ENCODE assay signal across 9 mouse cellular contexts in the genomic region with DNA sequence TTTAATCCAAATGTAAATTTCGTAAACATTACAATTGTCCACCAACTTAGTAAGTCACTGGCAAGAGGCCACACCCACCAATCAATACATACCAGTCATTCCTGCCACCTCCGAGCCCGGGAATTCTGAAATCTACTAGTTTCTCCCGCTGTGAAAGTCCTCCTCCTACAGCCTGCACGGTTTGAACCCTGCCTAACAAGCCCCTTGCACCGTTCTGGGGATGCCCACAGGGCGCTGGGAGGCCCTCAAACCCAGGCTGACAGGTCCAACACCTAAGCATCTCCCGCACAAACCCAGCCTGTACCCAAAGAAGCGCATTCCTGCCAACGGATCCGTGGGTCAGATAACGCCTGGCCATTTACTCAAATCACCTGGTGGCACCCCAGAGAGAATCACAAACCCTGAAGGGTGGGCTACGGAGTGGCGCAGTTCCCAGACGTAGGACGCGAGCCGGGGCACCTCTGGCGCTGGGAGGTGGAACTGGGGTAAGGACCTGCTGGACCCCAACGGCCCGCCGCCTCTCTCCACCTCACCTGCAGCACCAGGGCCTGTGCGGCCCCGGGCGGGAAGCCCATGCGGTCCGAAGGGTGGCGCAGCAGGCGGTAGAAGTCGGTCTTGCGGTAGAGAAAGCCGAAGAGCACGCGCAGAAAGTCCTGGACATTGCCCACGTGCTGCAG. TPM values are rescaled to one million over a fixed set of nuclear protein-coding genes. Genes with fewer than 3 reads are reported as not detected.
A peak's percentile ranks its signal among the peaks of the same experiment; 100 is the strongest.
DNase-seq lines count a peak whose midpoint lies in the region; ATAC-seq and TF ChIP-seq lines count a peak whose summit lies in the region.
"Had no signal": no experiment of that assay in that cellular context is flagged by ENCODE, and none has a peak within 500 bp of the region (broad histone marks: within the 10 kb centered on the region; RNA-seq: fewer than 3 reads in every experiment).

Gene A730071L15Rik (plus strand): TSS at position 620 of the 677 bp plus-strand sequence.

- no peaks in the 10 kb centered on the region for H3K27me3 ChIP-seq in heart, embryonic 12.5 days (replicated peaks)
- no peaks in the 10 kb centered on the region for H3K27me3 ChIP-seq in embryonic facial prominence, embryonic 11.5 days (ENCODE audit: control insufficient read depth, insufficient read depth, low read length)
- no peaks in the 10 kb centered on the region for H3K27me3 ChIP-seq in hindbrain, postnatal 0 days (ENCODE audit: insufficient read depth, low read length)
- no peaks in the 10 kb centered on the region for H3K27me3 ChIP-seq in midbrain, embryonic 11.5 days (ENCODE audit: control insufficient read depth, insufficient read depth, low read length)

- DNase-seq in heart, postnatal 25 days (ENCODE audit: low spot score), result no peak
- DNase-seq in ES-CJ7 (ENCODE audit: low read depth, low spot score), result peak; percentile 57
- DNase-seq in embryonic facial prominence, embryonic 11.5 days (ENCODE audit: low spot score), result peak; percentile 9
- peak; percentile 34 for DNase-seq in hindbrain, postnatal 0 days (ENCODE audit: low spot score)
- DNase-seq in midbrain, embryonic 11.5 days (ENCODE audit: low spot score, missing footprints), result no peak
- no peak for DNase-seq in frontal cortex, postnatal 10 days (ENCODE audit: low spot score in 2 of 2)
- no peak for DNase-seq in layer of hippocampus, postnatal 10 days (ENCODE audit: low spot score in 2 of 2)

- H3K27ac ChIP-seq in heart, embryonic 12.5 days (ENCODE audit: poor library complexity, severe bottlenecking), result peak within 1 kb of the TSS; percentile 96
- peak within 1 kb of the TSS; percentile 84 for H3K27ac ChIP-seq in embryonic facial prominence, embryonic 11.5 days (replicated peaks; ENCODE audit: low read depth, low read length)
- peak within 1 kb of the TSS; percentile 93 for H3K27ac ChIP-seq in hindbrain, postnatal 0 days
- H3K27ac ChIP-seq in midbrain, embryonic 11.5 days (ENCODE audit: low read depth, low read length), result peak within 1 kb of the TSS; percentile 90

- H3K9ac ChIP-seq in heart, embryonic 12.5 days, result peak within 1 kb of the TSS; percentile 93
- H3K9ac ChIP-seq in embryonic facial prominence, embryonic 11.5 days (replicated peaks; ENCODE audit: low read length), result peak within 1 kb of the TSS; percentile 92
- H3K9ac ChIP-seq in hindbrain, postnatal 0 days (replicated peaks; ENCODE audit: low read length), result peak within 1 kb of the TSS; percentile 87
- peak within 1 kb of the TSS; percentile 94 for H3K9ac ChIP-seq in midbrain, embryonic 11.5 days (ENCODE audit: low read length)

- intact Hi-C loops in heart, postnatal 25 days (cut with DNase I), result loop anchor here (2.0 kb wide), 1 partner anchor 67 kb away; the partner anchor contains the start of gene Ddx56

- H3K4me2 ChIP-seq in heart, embryonic 12.5 days, result peak within 1 kb of the TSS; percentile 100
- peak within 1 kb of the TSS; percentile 90 for H3K4me2 ChIP-seq in embryonic facial prominence, embryonic 11.5 days (ENCODE audit: low read depth, low read length)
- H3K4me2 ChIP-seq in hindbrain, postnatal 0 days (ENCODE audit: low read depth, low read length), result peak within 1 kb of the TSS; percentile 91
- peak within 1 kb of the TSS; percentile 96 for H3K4me2 ChIP-seq in midbrain, embryonic 11.5 days

- peak within 1 kb of the TSS; percentile 92 for H3K4me3 ChIP-seq in heart, embryonic 12.5 days
- H3K4me3 ChIP-seq in embryonic facial prominence, embryonic 11.5 days (ENCODE audit: low read depth, low read length), result peak within 1 kb of the TSS; percentile 96
- H3K4me3 ChIP-seq in hindbrain, postnatal 0 days (ENCODE audit: low read length), result peak within 1 kb of the TSS; percentile 92
- H3K4me3 ChIP-seq in midbrain, embryonic 11.5 days (ENCODE audit: low read depth, low read length), result peak within 1 kb of the TSS; percentile 99

- ATAC-seq in heart, embryonic 12.5 days (ENCODE audit: insufficient number of reproducible peaks, low FRiP score), result peak; percentile 66
- peak; percentile 78 for ATAC-seq in embryonic facial prominence, embryonic 11.5 days (replicated peaks; ENCODE audit: insufficient number of reproducible peaks, low FRiP score, low TSS enrichment, low read depth)
- peak; percentile 74 for ATAC-seq in hindbrain, postnatal 0 days
- peak; percentile 23; the same call in 1 of the 2 replicates for ATAC-seq in midbrain, embryonic 11.5 days (ENCODE audit: low FRiP score)

- H3K4me1 ChIP-seq in heart, embryonic 12.5 days (replicated peaks), result peaks cover 19% of the 10 kb centered on the region
- no peaks in the 10 kb centered on the region; the same call in 1 of the 2 replicates for H3K4me1 ChIP-seq in embryonic facial prominence, embryonic 11.5 days (ENCODE audit: control insufficient read depth, insufficient read depth, low read length)
- H3K4me1 ChIP-seq in hindbrain, postnatal 0 days (ENCODE audit: insufficient read depth, low read length), result peaks cover 12% of the 10 kb centered on the region; the same call in 1 of the 2 replicates
- peaks cover 12% of the 10 kb centered on the region; the same call in 1 of the 2 replicates for H3K4me1 ChIP-seq in midbrain, embryonic 11.5 days (ENCODE audit: control insufficient read depth, insufficient read depth, low read length)

- no peaks in the 10 kb centered on the region for H3K9me3 ChIP-seq in heart, embryonic 12.5 days (replicated peaks)
- no peaks in the 10 kb centered on the region for H3K9me3 ChIP-seq in embryonic facial prominence, embryonic 11.5 days (replicated peaks; ENCODE audit: control insufficient read depth, low read length)
- H3K9me3 ChIP-seq in hindbrain, postnatal 0 days (ENCODE audit: low read length), result no peaks in the 10 kb centered on the region
- no peaks in the 10 kb centered on the region for H3K9me3 ChIP-seq in midbrain, embryonic 11.5 days (ENCODE audit: control insufficient read depth, low read length)

- 0 out of 2 replicates have a peak, but pooled peaks cover 3% of the 10 kb centered on the region for H3K36me3 ChIP-seq in heart, embryonic 12.5 days
- H3K36me3 ChIP-seq in embryonic facial prominence, embryonic 11.5 days (replicated peaks; ENCODE audit: control insufficient read depth, insufficient read depth, low read depth, low read length), result no peaks in the 10 kb centered on the region
- H3K36me3 ChIP-seq in hindbrain, postnatal 0 days (ENCODE audit: insufficient read depth, low read length), result no peaks in the 10 kb centered on the region
- H3K36me3 ChIP-seq in midbrain, embryonic 11.5 days (ENCODE audit: control insufficient read depth, insufficient read depth, low read length), result no peaks in the 10 kb centered on the region

- WGBS in heart, embryonic 12.5 days, result under 1% methylated on average over 35 of the region's 35 CpGs
- WGBS in embryonic facial prominence, embryonic 11.5 days, result 2% methylated on average over 35 of the region's 35 CpGs
- 1% methylated on average over 35 of the region's 35 CpGs for WGBS in hindbrain, postnatal 0 days
- WGBS in midbrain, embryonic 11.5 days, result 2% methylated on average over 35 of the region's 35 CpGs

- TF ChIP-seq CTCF in hindbrain, postnatal 0 days (IDR thresholded peaks at IDR 0.05; ENCODE audit: low read depth), result no peak

RNA-seq across cellular contexts. Expression of gene A730071L15Rik, which starts in this region (rescaled TPM):
- polyA plus RNA-seq in heart, embryonic 12.5 days (2016; fragmentation: Nextera tagmentation; extraction: Ambion mirVana), result 0.54 TPM in 1 of 2 replicates, not detected in the other
- under 1 TPM in 1 of 2 experiments, not detected in 1; 0.17 TPM for total RNA-seq in heart, postnatal 25 days (2021)
- polyA plus RNA-seq in embryonic facial prominence, embryonic 11.5 days (2014; fragmentation: Nextera tagmentation; extraction: Ambion mirVana), result 0.36 and 0.61 TPM in 2 replicates
- total RNA-seq in hindbrain, postnatal 0 days (2014; rRNA removed), result 0.18 TPM in 1 of 2 replicates, not detected in the other
- polyA plus RNA-seq in hindbrain, postnatal 0 days (2015; fragmentation: Nextera tagmentation; extraction: Ambion mirVana), result 0.54 and 0.58 TPM in 2 replicates
- polyA plus RNA-seq in midbrain, embryonic 11.5 days (2014; fragmentation: Nextera tagmentation; extraction: Ambion mirVana), result 0.41 and 0.57 TPM in 2 replicates
- not detected for total RNA-seq in layer of hippocampus, postnatal 10 days (2021)
- total RNA-seq: left cerebral cortex, postnatal 25 days had no signal

Comparison
In these comparisons a context has a peak if more than half of its experiments do, and no peak if none do; other contexts are left out.
1. Peak in ATAC-seq, H3K4me3 ChIP-seq, H3K27ac ChIP-seq, H3K9ac ChIP-seq and H3K4me2 ChIP-seq in heart, embryonic 12.5 days; RNA of the gene not detected or under 1 TPM.
2. Peak in DNase-seq, ATAC-seq, H3K4me3 ChIP-seq, H3K27ac ChIP-seq, H3K9ac ChIP-seq and H3K4me2 ChIP-seq in embryonic facial prominence, embryonic 11.5 days; RNA of the gene not detected or under 1 TPM.
3. Peak in DNase-seq, ATAC-seq, H3K4me3 ChIP-seq, H3K27ac ChIP-seq, H3K9ac ChIP-seq and H3K4me2 ChIP-seq in hindbrain, postnatal 0 days; RNA of the gene not detected or under 1 TPM.
4. Peak in ATAC-seq, H3K4me3 ChIP-seq, H3K27ac ChIP-seq, H3K9ac ChIP-seq and H3K4me2 ChIP-seq in midbrain, embryonic 11.5 days; RNA of the gene not detected or under 1 TPM.
5. ATAC-seq: peak in every context shown above with its lines; median percentile 78 in embryonic facial prominence, embryonic 11.5 days; 74 in hindbrain, postnatal 0 days; 66 in heart, embryonic 12.5 days; 23 in midbrain, embryonic 11.5 days.